Mouse (Mus musculus) B cell, adult 62 days (primary cell): ENCODE data around the gene Pogz. TPM values are rescaled to one million over a fixed set of nuclear protein-coding genes. Genes with fewer than 3 reads are reported as not detected.

Source experiments
- total RNA-seq: library from RNA; stranded (reverse); gene quantifications from 4 replicates; pipeline ENCODE4 v1.2.4, GENCODE M21; 2023

Gene Pogz
- 84.1 to 92.2 TPM (median 86.1 TPM) in 4 replicates for total RNA-seq

DNA sequence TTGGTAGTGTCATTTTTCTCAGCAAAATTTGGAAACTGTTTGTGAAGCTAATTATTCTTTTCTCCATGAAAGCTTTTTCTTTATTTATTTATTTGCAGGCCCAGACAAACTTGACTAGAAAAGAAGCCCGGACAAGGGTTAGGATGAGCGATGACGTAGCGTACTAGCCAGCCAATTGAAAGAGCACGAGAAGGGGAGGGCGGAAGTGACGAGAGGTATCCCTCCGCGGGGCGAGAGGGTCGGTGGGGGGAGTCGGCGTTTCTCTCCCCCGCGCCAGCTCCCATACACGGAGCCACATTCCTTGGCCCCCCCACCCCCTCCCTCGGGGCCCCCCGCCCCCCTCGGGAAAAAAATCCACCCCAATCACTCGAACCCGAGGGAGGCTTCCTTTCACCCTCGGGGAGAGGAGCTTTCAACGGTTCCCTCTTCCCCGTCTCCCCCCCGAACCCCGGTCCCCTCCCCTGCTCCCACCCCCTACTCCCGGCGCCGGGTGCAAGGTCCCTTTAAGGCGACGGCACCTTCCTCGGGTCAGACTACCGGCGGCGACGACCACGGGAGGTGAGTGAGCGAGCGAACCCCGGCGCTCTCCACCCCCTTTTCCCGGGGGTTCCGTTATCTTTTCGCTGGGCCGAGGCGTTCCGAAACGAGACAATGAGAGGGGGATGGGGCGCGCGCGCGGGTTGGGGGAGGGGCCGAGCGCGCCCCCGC lies at the start of gene Pogz:
Pogz (plus strand) TSS at position 385 of the 708 bp plus-strand sequence.

DNA sequence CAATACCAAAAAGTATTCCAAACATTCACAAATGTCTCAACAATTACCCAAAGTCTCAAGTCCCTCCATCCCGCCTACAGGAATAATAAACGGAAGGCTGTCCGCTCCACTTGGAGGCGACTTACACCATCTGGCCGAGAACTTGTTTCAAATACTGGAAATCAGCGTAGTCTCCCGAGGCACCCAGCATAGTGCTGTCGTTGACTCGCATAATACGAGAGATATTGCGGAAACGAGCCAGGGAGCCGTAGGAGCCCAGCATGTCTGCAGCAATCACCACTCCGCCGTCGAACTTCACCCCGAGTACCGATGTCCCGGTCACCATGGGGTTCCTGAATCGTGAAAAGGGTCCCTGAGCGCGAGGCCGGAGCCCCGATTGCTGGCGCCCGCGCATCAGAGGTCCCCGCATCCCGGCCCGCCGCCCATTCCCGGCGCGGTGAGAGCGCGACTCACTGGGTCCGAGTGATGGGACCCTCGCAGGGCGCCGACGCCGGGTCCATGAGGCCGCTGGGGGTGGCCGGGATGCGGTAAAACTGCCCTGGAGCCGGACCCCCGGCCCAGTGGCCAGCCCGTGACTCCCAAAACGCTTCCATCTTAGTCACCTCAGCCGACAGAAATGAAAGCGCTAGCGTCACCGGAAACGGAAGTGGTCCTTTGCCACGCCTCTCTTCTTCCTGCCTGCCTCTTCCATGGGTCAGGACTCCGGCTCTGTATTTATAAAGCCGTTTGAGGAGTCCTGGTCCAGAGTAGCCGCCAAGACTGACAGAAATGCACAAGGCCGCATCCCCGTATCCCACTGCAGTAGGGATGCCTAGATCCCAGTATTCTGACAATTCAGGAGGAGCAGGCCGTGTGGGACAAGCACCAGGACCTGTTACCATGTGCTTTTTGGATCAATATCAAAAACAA lies 49.2 kb downstream of the Pogz start, which contains the start of gene Psmb4:
Psmb4 (minus strand) TSS at position 646 of the 909 bp plus-strand sequence.

Other genes starting within 250 kb of the Pogz start
- gene Gm10972, start 194.5 kb upstream of the Pogz start, total RNA-seq, result not detected in 4 replicates
- 2.2 to 3.1 TPM (median 2.6 TPM) in 4 replicates for gene Tuft1, start 178.7 kb upstream of the Pogz start, total RNA-seq
- not detected in 4 replicates for gene Selenbp2, start 144.0 kb upstream of the Pogz start, total RNA-seq
- 6.6 to 7.5 TPM (median 6.7 TPM) in 4 replicates for gene Cgn, start 51.1 kb upstream of the Pogz start, total RNA-seq
- 206 to 234 TPM (median 230 TPM) in 4 replicates for gene Psmb4, start 49.4 kb downstream of the Pogz start, total RNA-seq
- gene Selenbp1, start 95.5 kb downstream of the Pogz start, total RNA-seq, result 1.6 to 4.3 TPM (median 3.3 TPM) in 4 replicates
- gene Rfx5, start 116.5 kb downstream of the Pogz start, total RNA-seq, result 109 to 126 TPM (median 115 TPM) in 4 replicates
- 72.1 to 98.3 TPM (median 78.7 TPM) in 4 replicates for gene Pi4kb, start 137.2 kb downstream of the Pogz start, total RNA-seq
- 48.1 to 60.2 TPM (median 52.1 TPM) in 4 replicates for gene Zfp687, start 177.9 kb downstream of the Pogz start, total RNA-seq
- 111 to 141 TPM (median 125 TPM) in 4 replicates for gene Psmd4, start 205.0 kb downstream of the Pogz start, total RNA-seq